Mouse (Mus musculus) midbrain, embryonic 16.5 days (tissue): ENCODE data around the gene 2610318N02Rik. TPM values are rescaled to one million over a fixed set of nuclear protein-coding genes. Genes with fewer than 3 reads are reported as not detected.
A peak's percentile ranks its signal among the peaks of the same experiment; 100 is the strongest.

Experiments
- ATAC-seq: fragments of 200-750 bp; cut with Nextera tagmentation; 2 replicates; pipeline ENCODE4 v1.8.0; 2017; ENCODE audit warnings: moderate TSS enrichment
- H3K27ac ChIP-seq: fragments of 300-500 bp; sonication (generic); 2 replicates; pipeline ENCODE4 v1.5.1; 2014; ENCODE audit warnings: mild to moderate bottlenecking, low read length, mixed read lengths
- H3K27me3 ChIP-seq: fragments of 300-500 bp; sonication (generic); 2 replicates; pipeline ENCODE4 v1.6.1; 2014; ENCODE audit warnings: low read depth, low read length, mixed read lengths; ENCODE audit not compliant: control insufficient read depth, insufficient read depth
- H3K36me3 ChIP-seq: fragments of 300-500 bp; sonication (generic); 2 replicates; pipeline ENCODE4 v1.6.1; 2014; ENCODE audit warnings: mild to moderate bottlenecking, low read length, moderate library complexity, mixed read lengths; ENCODE audit not compliant: control insufficient read depth, insufficient read depth
- H3K4me1 ChIP-seq: fragments of 300-500 bp; sonication (generic); 2 replicates; pipeline ENCODE4 v1.6.1; 2014; ENCODE audit warnings: mild to moderate bottlenecking, low read length, mixed read lengths; ENCODE audit not compliant: control insufficient read depth, insufficient read depth
- H3K4me2 ChIP-seq: fragments of 300-500 bp; sonication (generic); 2 replicates; pipeline ENCODE4 v1.6.1; 2014; ENCODE audit warnings: mild to moderate bottlenecking, low read length, mixed read lengths
- H3K4me3 ChIP-seq: fragments of 300-500 bp; sonication (generic); 2 replicates; pipeline ENCODE4 v1.5.1; 2014; ENCODE audit warnings: low read depth, mild to moderate bottlenecking, low read length, moderate library complexity, mixed read lengths
- H3K9ac ChIP-seq: fragments of 300-500 bp; sonication (generic); 2 replicates; pipeline ENCODE4 v1.6.1; 2014; ENCODE audit warnings: low read depth, low read length, mixed read lengths
- H3K9me3 ChIP-seq: fragments of 300-500 bp; sonication (generic); replicated peaks from 2 replicates; pipeline ENCODE4 v1.6.1; 2014; ENCODE audit warnings: mild to moderate bottlenecking, low read length, mixed read lengths; ENCODE audit not compliant: control insufficient read depth, poor library complexity, severe bottlenecking
- WGBS: fragments of 180-500 bp; shearing (Covaris S2); extraction: QIAGEN DNeasy Blood & Tissue Kit; methylation state at CpG from one replicate; pipeline ENCODE4 v1.1.7; 2014; 5-methylcytosine and 5-hydroxymethylcytosine counted together
- polyA plus RNA-seq: library from polyadenylated mRNA; unstranded; fragments of >200 nt; fragmentation: Nextera tagmentation; extraction: Ambion mirVana; gene quantifications from 2 replicates; pipeline ENCODE4 v1.2.1, GENCODE M21; 2015

Gene 2610318N02Rik
- polyA plus RNA-seq, 1 experiment from 2014 or later: 10.0 TPM

- WGBS: under 1% methylated on average over 34 of the region's 34 CpGs
Measured at GRCm38 (mm10) chr16:17146772-17147235, 21.8 kb upstream of the 2610318N02Rik start, which contains the start of gene Ccdc116. Ccdc116 (minus strand) TSS chr16:17147229.

GRCm38 (mm10) chr16:17144339-17144738 lies 19.4 kb upstream of the 2610318N02Rik start, which contains the start of gene Ydjc:
Ydjc (plus strand) TSS chr16:17144621.
- Histone ChIP-seq H3K4me3 (no peak within 1 kb of the TSS), H3K27me3 (no peaks in the 10 kb centered on the region), H3K9ac (no peak within 1 kb of the TSS), H3K27ac (no peak within 1 kb of the TSS), H3K9me3 (no peaks in the 10 kb centered on the region), H3K4me1 (peaks cover 13% of the 10 kb centered on the region), H3K36me3 (no peaks in the 10 kb centered on the region), H3K4me2 (no peak within 1 kb of the TSS)
- ATAC-seq: no peak
- 17% methylated on average over 7 of the region's 7 CpGs for WGBS

More at GRCm38 (mm10) chr16:17146772-17147235, 21.8 kb upstream of the 2610318N02Rik start, which contains the start of gene Ccdc116:
- peak within 1 kb of the TSS; percentile 84 for H3K9ac ChIP-seq
- H3K4me2 ChIP-seq: peak within 1 kb of the TSS; percentile 91
- peak; percentile 90 for ATAC-seq
- peak within 1 kb of the TSS; percentile 73 for H3K4me3 ChIP-seq
- H3K4me1 ChIP-seq: peaks cover 13% of the 10 kb centered on the region
- H3K36me3 ChIP-seq: peaks cover 5% of the 10 kb centered on the region; the same call in 1 of the 2 replicates
- no peaks in the 10 kb centered on the region for H3K27me3 ChIP-seq
- peak within 1 kb of the TSS; percentile 78 for H3K27ac ChIP-seq
- no peaks in the 10 kb centered on the region for H3K9me3 ChIP-seq

- Histone ChIP-seq H3K9me3 (no peaks in the 10 kb centered on the region), H3K4me3 (no peak overlapping the region), H3K27ac (no peak overlapping the region), H3K36me3 (no peaks in the 10 kb centered on the region), H3K4me2 (no peak overlapping the region), H3K4me1 (peaks cover 6% of the 10 kb centered on the region), H3K9ac (no peak overlapping the region), H3K27me3 (no peaks in the 10 kb centered on the region)
- 89% methylated on average over 15 of the region's 15 CpGs for WGBS
- ATAC-seq: no peak
Measured at GRCm38 (mm10) chr16:17137355-17137754, 12.4 kb upstream of the 2610318N02Rik start.

GRCm38 (mm10) chr16:17132906-17133200 lies 7.9 kb upstream of the 2610318N02Rik start:
- no peak overlapping the region for H3K9ac ChIP-seq
- peak overlapping the region; percentile 89 for H3K4me3 ChIP-seq
- H3K4me2 ChIP-seq: peak overlapping the region; percentile 99
- H3K27ac ChIP-seq: no peak overlapping the region
- H3K27me3 ChIP-seq: no peaks in the 10 kb centered on the region
- ATAC-seq: no peak
- H3K4me1 ChIP-seq: peaks cover 13% of the 10 kb centered on the region
- H3K9me3 ChIP-seq: no peaks in the 10 kb centered on the region
- H3K36me3 ChIP-seq: no peaks in the 10 kb centered on the region
- WGBS: 34% methylated on average over 7 of the region's 7 CpGs

- Histone ChIP-seq H3K9me3 (no peaks in the 10 kb centered on the region), H3K27me3 (no peaks in the 10 kb centered on the region), H3K9ac (peak within 1 kb of the TSS; percentile 77), H3K4me3 (peak within 1 kb of the TSS; percentile 89), H3K27ac (peak within 1 kb of the TSS; percentile 77), H3K4me1 (peaks cover 13% of the 10 kb centered on the region), H3K4me2 (peak within 1 kb of the TSS; percentile 99), H3K36me3 (no peaks in the 10 kb centered on the region)
- WGBS: under 1% methylated on average over 47 of the region's 47 CpGs
- ATAC-seq: peak; percentile 99
Measured at GRCm38 (mm10) chr16:17132089-17132905, 7.3 kb upstream of the 2610318N02Rik start, which contains the start of gene Sdf2l1. Sdf2l1 (minus strand) TSS chr16:17132383.

GRCm38 (mm10) chr16:17131191-17132088 lies 6.5 kb upstream of the 2610318N02Rik start:
- WGBS: 4% methylated on average over 43 of the region's 43 CpGs

GRCm38 (mm10) chr16:17127292-17127691 lies 2.3 kb upstream of the 2610318N02Rik start:
- no peak overlapping the region for H3K9ac ChIP-seq
- H3K27ac ChIP-seq: no peak overlapping the region
- H3K4me1 ChIP-seq: peaks cover 22% of the 10 kb centered on the region
- no peaks in the 10 kb centered on the region for H3K27me3 ChIP-seq
- no peak overlapping the region for H3K4me2 ChIP-seq
- no peak overlapping the region for H3K4me3 ChIP-seq
- WGBS: 100% methylated on average over 1 of the region's 1 CpGs
- no peaks in the 10 kb centered on the region for H3K9me3 ChIP-seq
- H3K36me3 ChIP-seq: no peaks in the 10 kb centered on the region
- no peak for ATAC-seq

More at GRCm38 (mm10) chr16:17131191-17132088, 6.5 kb upstream of the 2610318N02Rik start:
- Histone ChIP-seq H3K4me3 (peak overlapping the region; percentile 89), H3K27ac (peak overlapping the region; percentile 77), H3K9ac (peak overlapping the region; percentile 77), H3K4me1 (peaks cover 13% of the 10 kb centered on the region), H3K27me3 (no peaks in the 10 kb centered on the region), H3K9me3 (no peaks in the 10 kb centered on the region), H3K36me3 (no peaks in the 10 kb centered on the region), H3K4me2 (peak overlapping the region; percentile 99)
- no peak for ATAC-seq

GRCm38 (mm10) chr16:17124119-17124870 lies 672 bp downstream of the 2610318N02Rik start:
- Histone ChIP-seq H3K4me1 (peaks cover 15% of the 10 kb centered on the region), H3K27ac (no peak overlapping the region), H3K36me3 (no peaks in the 10 kb centered on the region), H3K27me3 (no peaks in the 10 kb centered on the region), H3K9ac (peak overlapping the region; percentile 62), H3K4me3 (peak overlapping the region; percentile 46), H3K4me2 (peak overlapping the region; percentile 93), H3K9me3 (no peaks in the 10 kb centered on the region)
- under 1% methylated on average over 22 of the region's 22 CpGs for WGBS
- ATAC-seq: peak; percentile 28; the same call in 1 of the 2 replicates
